Mouse (Mus musculus): ENCODE measurements around the gene Palm2. TPM values are rescaled to one million over a fixed set of nuclear protein-coding genes. Genes with fewer than 3 reads are reported as not detected.

Gene Palm2
- polyA plus RNA-seq, 2 experiments from 2014 or later, result not detected

DNA sequence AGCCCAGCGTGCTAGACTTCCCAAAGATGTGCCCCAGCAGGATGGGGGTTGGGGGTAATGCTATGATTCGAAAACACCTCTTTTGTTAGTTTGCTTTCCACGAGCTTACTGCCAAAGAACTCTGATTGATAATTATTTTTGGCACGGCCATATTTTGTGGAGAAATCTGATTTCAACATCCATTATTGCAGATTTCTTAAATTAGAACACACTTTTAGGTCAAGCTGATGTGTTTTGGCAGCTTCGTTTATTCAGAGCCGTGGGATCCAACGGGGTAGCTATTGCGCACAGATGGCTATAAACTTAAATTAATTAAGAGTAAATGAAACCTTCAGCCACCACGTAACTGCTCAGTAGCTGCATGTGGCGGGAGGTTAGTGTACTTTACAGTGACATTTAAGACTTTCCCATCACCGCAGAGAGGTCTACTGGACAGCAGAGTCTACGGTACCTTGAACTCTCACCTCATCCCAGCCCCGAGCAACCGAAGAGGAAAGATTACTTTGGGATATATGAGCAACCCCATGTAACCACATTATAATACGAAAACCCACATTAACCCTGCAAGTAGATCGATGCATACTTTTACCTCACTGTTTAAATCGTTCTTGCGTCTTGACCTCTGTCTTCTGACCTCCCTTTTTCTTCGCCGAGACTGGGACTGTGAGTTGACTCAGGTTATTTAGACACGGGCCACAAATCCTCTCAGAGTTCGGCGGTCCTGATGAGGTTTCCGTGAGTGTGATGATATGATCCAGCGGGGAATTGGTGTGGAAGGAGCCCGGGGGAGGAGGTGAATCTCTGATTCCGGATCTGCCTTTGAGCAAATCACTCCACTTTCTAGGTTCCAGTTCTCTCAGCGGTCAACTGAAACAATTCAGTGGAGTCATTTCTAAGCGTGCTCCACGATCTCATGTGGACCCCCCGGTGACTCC is 80.2 kb downstream of the Palm2 start:
- ATAC-seq, result no peak

- no peak for ATAC-seq
Observed at GRCm38 (mm10) chr4:57515356-57515755, 81.3 kb downstream of the Palm2 start.

DNA sequence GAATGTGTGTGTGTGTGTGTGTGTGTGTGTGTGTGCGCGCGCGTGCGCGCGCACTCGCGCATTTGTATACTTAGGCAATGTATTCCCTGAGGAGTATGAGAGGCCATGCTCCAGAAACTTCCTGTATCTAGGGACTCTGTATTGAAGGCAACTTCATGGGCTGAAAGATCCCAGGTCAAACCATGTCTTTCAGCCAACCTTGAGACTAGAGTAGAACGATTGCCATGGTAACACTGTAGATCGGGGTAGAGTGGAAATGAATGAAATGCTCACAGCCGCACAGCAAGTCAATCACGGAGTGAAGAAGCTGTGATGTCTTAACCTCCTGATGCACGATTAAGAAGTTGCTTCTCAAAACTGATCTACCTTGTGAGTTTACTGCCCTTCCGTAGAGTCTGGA is 89.4 kb downstream of the Palm2 start:
- no peak for ATAC-seq

- no peak for ATAC-seq
Observed at GRCm38 (mm10) chr4:57524461-57524860, 90.4 kb downstream of the Palm2 start.

GRCm38 (mm10) chr4:57525221-57526011 is 91.4 kb downstream of the Palm2 start:
- no peak for ATAC-seq

- no peak for ATAC-seq
Observed at GRCm38 (mm10) chr4:57528296-57528695, 94.2 kb downstream of the Palm2 start.

DNA sequence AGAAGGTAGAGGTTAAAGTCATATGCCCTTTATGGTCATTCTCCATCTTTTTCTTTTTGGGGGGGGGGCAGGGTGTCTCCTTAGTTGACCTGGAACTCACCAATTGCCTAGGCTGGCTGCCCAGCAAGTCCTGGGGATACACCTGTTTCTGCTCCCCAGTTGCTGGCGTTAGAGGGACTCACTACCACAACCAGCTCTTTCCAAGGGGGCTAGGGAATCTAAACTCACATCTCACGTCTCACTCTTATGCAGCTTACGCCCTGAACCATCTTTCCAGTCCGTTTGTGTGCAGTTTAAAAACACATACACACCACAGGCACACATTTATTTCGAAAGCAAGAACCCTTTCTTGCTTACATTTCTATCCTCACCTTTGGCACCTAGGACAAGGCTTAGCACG is 99.6 kb downstream of the Palm2 start:
- ATAC-seq, result no peak

DNA sequence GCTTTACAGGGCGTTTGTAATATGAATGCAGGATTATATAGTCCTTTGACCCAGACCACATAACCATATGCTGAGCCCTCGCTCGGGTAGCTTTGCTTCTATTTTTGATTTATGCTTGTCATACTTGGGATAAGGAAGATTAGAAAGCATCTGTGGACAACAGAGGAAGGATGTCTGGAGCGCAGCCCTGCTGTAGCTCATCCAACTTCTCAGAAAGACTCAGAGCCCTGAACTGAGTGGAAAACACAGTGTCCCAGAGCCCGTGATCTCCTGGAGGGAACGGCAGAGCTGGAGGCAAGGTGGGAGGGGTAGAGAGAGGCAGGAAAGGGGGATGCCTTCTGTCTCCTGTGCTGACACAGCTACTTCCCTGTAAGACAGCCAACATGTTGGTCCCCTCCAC is 100.2 kb downstream of the Palm2 start:
- no peak for ATAC-seq

GRCm38 (mm10) chr4:57535087-57535486 is 101.0 kb downstream of the Palm2 start:
- no peak for ATAC-seq

DNA sequence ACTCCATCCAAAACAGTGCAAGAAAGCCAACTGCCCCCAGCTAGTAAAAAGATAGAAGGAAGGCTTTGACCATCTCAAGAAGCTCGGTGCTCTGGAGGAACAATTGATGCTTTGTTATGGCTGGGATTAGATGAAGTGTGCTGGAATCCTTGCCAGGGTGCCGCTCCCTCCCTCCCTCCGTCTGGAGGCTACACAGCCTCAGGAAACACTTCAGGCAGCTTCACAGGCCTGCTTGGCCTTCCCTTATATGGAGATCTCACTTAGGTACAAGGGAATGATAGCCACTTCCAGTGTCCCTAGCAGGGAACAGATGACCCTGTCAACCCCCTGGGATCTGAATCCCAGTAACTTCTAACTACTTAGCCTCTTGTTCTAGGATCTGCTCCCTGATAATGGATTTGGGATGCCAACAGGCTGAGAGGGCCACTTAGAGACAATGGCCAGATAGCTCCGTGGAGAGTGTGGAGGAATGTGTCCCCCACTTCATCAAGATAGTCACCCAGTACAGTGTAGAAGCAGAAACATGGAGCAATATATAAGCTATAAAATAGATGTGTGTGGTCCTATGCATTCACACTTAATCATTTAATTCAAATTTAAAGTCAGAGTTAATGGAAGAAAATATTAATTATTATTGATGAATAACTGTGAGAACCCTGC is 104.1 kb downstream of the Palm2 start:
- no peak for ATAC-seq

- no peak for ATAC-seq
Observed at GRCm38 (mm10) chr4:57543692-57544256, 109.7 kb downstream of the Palm2 start.

DNA sequence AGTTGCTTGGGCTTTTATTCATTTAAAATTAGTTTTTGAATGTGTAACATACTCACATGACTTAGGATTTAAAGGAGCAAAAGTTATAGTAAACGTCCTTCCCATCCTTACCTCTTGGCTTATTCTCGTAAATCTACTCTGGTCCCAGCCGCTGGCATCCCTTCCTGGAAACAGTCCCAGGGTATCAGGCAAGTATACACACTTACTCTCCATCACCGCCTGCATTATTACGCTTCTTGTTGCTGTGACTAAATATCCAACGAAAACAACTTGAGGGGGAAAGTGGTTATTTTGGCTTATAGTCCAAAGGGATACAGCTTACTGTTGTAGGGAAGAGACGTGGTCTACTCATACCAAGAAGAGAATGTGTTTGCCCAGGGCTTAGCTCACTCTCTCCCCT is 113.7 kb downstream of the Palm2 start:
- ATAC-seq, result no peak

GRCm38 (mm10) chr4:57550216-57550615 is 116.2 kb downstream of the Palm2 start:
- no peak for ATAC-seq

GRCm38 (mm10) chr4:57557102-57557501 is 123.1 kb downstream of the Palm2 start:
- ATAC-seq, result no peak

DNA sequence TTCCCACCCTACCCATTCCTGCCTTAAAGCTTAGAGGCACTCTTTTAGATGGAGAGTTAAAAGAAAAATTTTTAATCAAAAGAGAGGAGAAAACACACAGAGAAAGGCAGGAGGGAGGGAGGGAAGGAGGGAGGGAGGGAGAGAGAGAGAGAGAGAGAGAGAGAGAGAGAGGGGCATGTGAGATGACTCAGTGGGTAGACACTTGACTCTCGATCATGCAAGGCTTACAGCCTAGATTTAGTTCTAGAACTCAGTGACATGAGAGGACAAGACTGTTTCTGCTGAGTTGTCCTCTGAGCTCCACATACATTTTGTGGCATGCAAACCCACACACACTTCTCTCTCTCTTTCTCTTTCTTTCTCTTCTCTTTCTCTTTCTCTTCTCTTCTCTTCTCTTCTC is 125.4 kb downstream of the Palm2 start:
- ATAC-seq, result no peak

- ATAC-seq, result no peak
Observed at GRCm38 (mm10) chr4:57560010-57560409, 126.0 kb downstream of the Palm2 start.

DNA sequence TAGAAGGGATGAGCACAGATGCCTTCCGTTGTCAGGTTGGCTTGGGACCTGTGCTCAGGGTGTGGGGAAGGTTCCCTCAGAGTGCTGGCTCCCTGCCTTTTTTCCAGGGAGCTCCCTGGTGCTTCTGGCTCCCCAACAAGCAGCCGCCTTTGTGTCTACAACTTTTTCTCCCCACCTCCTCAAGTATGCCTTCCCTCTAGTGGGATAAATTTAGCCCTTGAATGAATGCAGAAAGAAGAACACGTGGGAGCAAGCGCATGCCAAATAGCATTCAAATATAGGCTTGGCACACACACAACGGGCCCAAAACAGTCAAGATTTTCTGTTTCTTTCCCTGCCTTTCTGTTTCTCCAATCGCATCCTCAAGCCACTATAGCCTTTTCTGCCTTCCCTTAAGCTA is 127.0 kb downstream of the Palm2 start:
- no peak for ATAC-seq

DNA sequence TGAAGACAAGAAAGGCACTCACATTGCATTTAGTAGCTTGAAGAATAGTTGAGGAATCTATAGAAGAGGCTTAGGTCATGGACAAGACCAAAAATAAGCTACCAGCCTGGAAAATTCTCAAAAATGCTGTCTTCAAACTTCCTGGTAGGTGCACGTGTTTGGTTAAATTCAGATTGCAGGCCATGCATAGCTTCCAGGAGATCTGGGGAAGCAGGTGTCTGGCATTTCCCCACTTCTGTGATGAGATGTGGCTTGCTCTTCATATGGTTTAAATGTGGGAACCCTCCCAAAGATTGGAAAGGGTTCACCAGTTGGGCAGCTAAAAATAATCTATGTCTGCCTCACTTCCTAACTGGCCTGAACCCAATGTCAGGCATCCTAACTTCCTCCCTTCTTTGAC is 131.2 kb downstream of the Palm2 start:
- no peak for ATAC-seq

- no peak for ATAC-seq
Observed at GRCm38 (mm10) chr4:57565811-57566210, 131.8 kb downstream of the Palm2 start.

- no peak for ATAC-seq
Observed at GRCm38 (mm10) chr4:57567666-57568206, 133.7 kb downstream of the Palm2 start, which contains the start of gene Pakap. Gene Pakap, plus strand, starts transcription at chr4:57568179.

DNA sequence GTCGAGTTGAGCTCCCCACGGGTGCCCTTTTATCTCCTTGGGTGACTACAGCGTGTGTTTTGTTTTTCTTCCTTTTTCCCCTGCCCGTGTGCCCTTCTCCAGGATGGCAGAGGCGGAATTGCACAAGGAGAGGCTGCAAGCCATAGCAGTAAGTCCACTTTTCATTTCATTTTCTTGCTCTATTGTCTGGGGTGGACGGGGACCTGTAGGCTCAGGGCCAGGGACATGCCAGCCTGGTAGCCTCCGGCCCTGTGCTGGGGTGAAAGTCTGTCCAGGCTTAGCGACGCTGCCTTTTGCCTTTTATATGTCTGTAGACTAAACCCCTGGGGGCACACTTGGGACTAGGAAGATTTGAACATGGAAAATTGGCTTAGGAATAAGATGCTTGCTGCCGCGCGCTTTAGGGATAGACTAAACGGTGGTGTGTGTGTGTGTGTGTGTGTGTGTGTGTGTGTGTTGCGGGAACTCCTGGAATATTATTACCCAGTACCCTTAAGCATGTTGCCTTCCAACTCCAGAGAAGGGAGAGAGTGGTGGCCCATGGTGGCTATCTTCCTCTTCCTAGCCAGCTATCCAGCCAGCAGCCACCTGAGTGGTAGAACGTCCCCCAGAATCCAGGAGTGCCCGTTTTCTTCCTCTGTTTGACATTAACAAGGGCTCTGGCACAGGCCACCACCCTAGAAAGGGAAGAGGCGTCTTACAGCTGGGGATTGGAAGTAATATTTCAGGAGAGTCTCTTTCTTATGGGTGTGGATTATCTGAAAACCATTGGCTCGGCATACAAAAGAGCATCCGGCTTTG is 134.4 kb downstream of the Palm2 start:
- no peak for ATAC-seq

DNA sequence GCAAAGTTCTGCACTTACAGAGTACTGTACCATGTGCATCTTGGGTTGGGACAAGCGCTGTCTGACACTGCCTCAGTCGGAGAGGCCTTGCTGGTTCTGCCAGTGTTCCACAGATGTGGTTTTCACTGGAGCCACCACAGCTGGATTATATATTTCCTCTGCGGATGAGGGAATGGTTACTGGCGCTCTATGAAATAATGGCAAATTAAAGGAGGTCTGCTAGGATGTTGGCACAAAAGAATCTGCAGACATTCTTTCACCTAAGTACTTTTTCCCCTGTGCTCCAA is 135.0 kb downstream of the Palm2 start:
- ATAC-seq, result no peak

Data from CD4-positive, CD25-positive, alpha-beta regulatory T cell, adult 4 months (primary cell).